Mouse (Mus musculus) heart, embryonic 15.5 days (tissue): ENCODE measurements around the gene E130308A19Rik. TPM values are rescaled to one million over a fixed set of nuclear protein-coding genes. Genes with fewer than 3 reads are reported as not detected.

Source experiments
- ATAC-seq: fragments of 200-750 bp; cut with Nextera tagmentation; replicated peaks from 2 replicates; pipeline ENCODE4 v1.8.0; 2017; ENCODE audit warnings: low read depth, moderate TSS enrichment; ENCODE audit not compliant: insufficient number of reproducible peaks, insufficient read depth, low FRiP score
- H3K27ac ChIP-seq: fragments of 300-500 bp; sonication (generic); 2 replicates; pipeline ENCODE4 v1.5.1; 2015; ENCODE audit warnings: mild to moderate bottlenecking, inconsistent platforms
- H3K27me3 ChIP-seq: fragments of 300-500 bp; sonication (generic); 2 replicates; pipeline ENCODE4 v1.6.1; 2015; ENCODE audit warnings: inconsistent platforms
- H3K36me3 ChIP-seq: fragments of 300-500 bp; sonication (generic); 2 replicates; pipeline ENCODE4 v1.6.1; 2015; ENCODE audit warnings: mild to moderate bottlenecking, inconsistent platforms
- H3K4me1 ChIP-seq: fragments of 300-500 bp; sonication (generic); replicated peaks from 2 replicates; pipeline ENCODE4 v1.6.1; 2015; ENCODE audit warnings: inconsistent platforms
- H3K4me2 ChIP-seq: fragments of 300-500 bp; sonication (generic); 2 replicates; pipeline ENCODE4 v1.6.1; 2015; ENCODE audit warnings: inconsistent platforms, mild to moderate bottlenecking, moderate library complexity
- H3K4me3 ChIP-seq: fragments of 300-500 bp; sonication (generic); 2 replicates; pipeline ENCODE4 v1.5.1; 2015; ENCODE audit warnings: mild to moderate bottlenecking, inconsistent platforms
- H3K9ac ChIP-seq: fragments of 300-500 bp; sonication (generic); 2 replicates; pipeline ENCODE4 v1.6.1; 2015; ENCODE audit warnings: mild to moderate bottlenecking, inconsistent platforms
- H3K9me3 ChIP-seq: fragments of 300-500 bp; sonication (generic); replicated peaks from 2 replicates; pipeline ENCODE4 v1.6.1; 2016; ENCODE audit warnings: inconsistent platforms
- WGBS: fragments of 180-500 bp; shearing (Covaris S2); methylation state at CpG from one replicate; pipeline ENCODE4 v1.1.7; 2015; ENCODE audit warnings: mixed read lengths; 5-methylcytosine and 5-hydroxymethylcytosine counted together
- polyA plus RNA-seq: library from polyadenylated mRNA; unstranded; fragments of >200 nt; fragmentation: Nextera tagmentation; extraction: Ambion mirVana; gene quantifications from 2 replicates; pipeline ENCODE4 v1.2.1, GENCODE M21; 2015

The E130308A19Rik gene
- polyA plus RNA-seq, 1 experiment from 2014 or later: 17.3 TPM

GRCm38 (mm10) chr4:59604892-59605291 lies 21.1 kb upstream of the E130308A19Rik start:
- Histone ChIP-seq H3K36me3 (peaks cover 11% of the 10 kb centered on the region; the same call in 1 of the 2 replicates), H3K4me2 (no peak overlapping the region), H3K27ac (no peak overlapping the region), H3K9ac (no peak overlapping the region), H3K27me3 (no peaks in the 10 kb centered on the region), H3K4me1 (no peaks in the 10 kb centered on the region), H3K4me3 (no peak overlapping the region), H3K9me3 (no peaks in the 10 kb centered on the region)
- ATAC-seq: no peak
- 79% methylated on average over 3 of the region's 3 CpGs for WGBS

DNA sequence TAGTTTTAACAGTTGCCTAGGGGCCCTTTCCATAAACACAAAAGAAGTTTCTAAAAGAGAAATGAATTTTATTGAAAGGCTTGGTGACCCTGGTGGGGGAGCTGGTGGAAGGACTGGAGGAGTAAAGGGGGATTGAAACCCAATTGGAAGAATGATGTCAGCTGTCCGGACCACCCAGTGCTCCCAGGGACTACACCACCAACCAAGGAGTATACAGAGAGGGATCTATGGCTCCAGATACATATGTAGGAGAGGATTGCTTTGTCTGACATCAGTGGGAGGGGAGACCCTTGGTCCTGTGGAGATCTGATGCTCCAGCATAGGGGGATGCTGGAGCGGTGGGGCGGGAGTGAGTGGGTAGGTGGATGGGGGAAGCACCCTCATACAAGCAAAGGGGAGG lies 20.5 kb upstream of the E130308A19Rik start:
- no peak for ATAC-seq
- no peak overlapping the region for H3K9ac ChIP-seq
- H3K4me3 ChIP-seq: no peak overlapping the region
- peaks cover 12% of the 10 kb centered on the region; the same call in 1 of the 2 replicates for H3K36me3 ChIP-seq
- H3K27ac ChIP-seq: no peak overlapping the region
- no peaks in the 10 kb centered on the region for H3K9me3 ChIP-seq
- H3K27me3 ChIP-seq: no peaks in the 10 kb centered on the region
- no peak overlapping the region for H3K4me2 ChIP-seq
- WGBS: 90% methylated on average over 3 of the region's 3 CpGs
- no peaks in the 10 kb centered on the region for H3K4me1 ChIP-seq

- no peak for ATAC-seq
- no peak overlapping the region for H3K27ac ChIP-seq
- H3K4me1 ChIP-seq: no peaks in the 10 kb centered on the region
- peaks cover 20% of the 10 kb centered on the region for H3K36me3 ChIP-seq
- WGBS: 74% methylated on average over 3 of the region's 3 CpGs
- H3K4me3 ChIP-seq: no peak overlapping the region
- no peak overlapping the region for H3K9ac ChIP-seq
- H3K9me3 ChIP-seq: no peaks in the 10 kb centered on the region
- H3K4me2 ChIP-seq: no peak overlapping the region
- no peaks in the 10 kb centered on the region for H3K27me3 ChIP-seq
Observed at GRCm38 (mm10) chr4:59610411-59610810, 15.6 kb upstream of the E130308A19Rik start.

DNA sequence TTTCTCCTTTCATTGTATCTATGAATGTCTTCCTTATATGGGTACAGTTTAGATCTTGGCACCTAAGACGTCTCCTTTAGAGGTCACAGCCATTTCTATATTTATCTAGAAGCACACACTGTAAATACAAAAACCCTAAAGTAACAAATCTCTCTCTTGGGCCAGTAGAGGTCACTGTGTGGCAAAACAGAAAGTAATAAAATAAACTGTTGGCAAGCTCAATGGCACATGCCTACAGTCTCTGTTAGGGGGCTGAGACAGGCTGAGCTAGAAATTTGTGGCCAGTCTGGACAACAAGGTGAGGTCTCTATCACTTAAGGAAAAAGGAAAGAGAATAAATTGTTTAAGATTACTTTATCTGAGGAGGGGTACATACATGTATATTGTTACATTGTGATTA lies 11.0 kb upstream of the E130308A19Rik start:
- Histone ChIP-seq H3K27me3 (no peaks in the 10 kb centered on the region), H3K9ac (no peak overlapping the region), H3K4me3 (no peak overlapping the region), H3K4me2 (no peak overlapping the region), H3K36me3 (peaks cover 25% of the 10 kb centered on the region), H3K27ac (0 out of 2 replicates have a peak overlapping the region, but pooled peaks have one; percentile 21), H3K9me3 (no peaks in the 10 kb centered on the region), H3K4me1 (no peaks in the 10 kb centered on the region)
- ATAC-seq: peak; percentile 4; the same call in 1 of the 2 replicates
- 13% methylated on average over 1 of the region's 1 CpGs for WGBS

GRCm38 (mm10) chr4:59619611-59620245 lies 6.3 kb upstream of the E130308A19Rik start:
- H3K27me3 ChIP-seq: no peaks in the 10 kb centered on the region
- H3K9ac ChIP-seq: no peak overlapping the region
- no peak overlapping the region for H3K27ac ChIP-seq
- no peak overlapping the region for H3K4me3 ChIP-seq
- H3K4me2 ChIP-seq: no peak overlapping the region
- H3K36me3 ChIP-seq: peaks cover 10% of the 10 kb centered on the region; the same call in 1 of the 2 replicates
- ATAC-seq: no peak
- 83% methylated on average over 5 of the region's 5 CpGs for WGBS
- H3K9me3 ChIP-seq: no peaks in the 10 kb centered on the region
- no peaks in the 10 kb centered on the region for H3K4me1 ChIP-seq

- peaks cover 19% of the 10 kb centered on the region for H3K4me1 ChIP-seq
- peak overlapping the region; percentile 75 for H3K4me2 ChIP-seq
- peak overlapping the region; percentile 99 for H3K4me3 ChIP-seq
- H3K27me3 ChIP-seq: no peaks in the 10 kb centered on the region
- ATAC-seq: no peak
- 2% methylated on average over 18 of the region's 18 CpGs for WGBS
- H3K36me3 ChIP-seq: no peaks in the 10 kb centered on the region
- H3K27ac ChIP-seq: peak overlapping the region; percentile 90
- peak overlapping the region; percentile 88 for H3K9ac ChIP-seq
- H3K9me3 ChIP-seq: no peaks in the 10 kb centered on the region
Observed at GRCm38 (mm10) chr4:59625676-59625997, 374 bp upstream of the E130308A19Rik start.

- no peaks in the 10 kb centered on the region for H3K27me3 ChIP-seq
- no peak overlapping the region for H3K9ac ChIP-seq
- no peak overlapping the region for H3K4me2 ChIP-seq
- no peaks in the 10 kb centered on the region for H3K36me3 ChIP-seq
- H3K4me1 ChIP-seq: peaks cover 21% of the 10 kb centered on the region
- ATAC-seq: no peak
- H3K27ac ChIP-seq: no peak overlapping the region
- no peak overlapping the region for H3K4me3 ChIP-seq
- WGBS: 48% methylated on average over 4 of the region's 4 CpGs
- H3K9me3 ChIP-seq: no peaks in the 10 kb centered on the region
Observed at GRCm38 (mm10) chr4:59628255-59628654, 2.2 kb downstream of the E130308A19Rik start.

DNA sequence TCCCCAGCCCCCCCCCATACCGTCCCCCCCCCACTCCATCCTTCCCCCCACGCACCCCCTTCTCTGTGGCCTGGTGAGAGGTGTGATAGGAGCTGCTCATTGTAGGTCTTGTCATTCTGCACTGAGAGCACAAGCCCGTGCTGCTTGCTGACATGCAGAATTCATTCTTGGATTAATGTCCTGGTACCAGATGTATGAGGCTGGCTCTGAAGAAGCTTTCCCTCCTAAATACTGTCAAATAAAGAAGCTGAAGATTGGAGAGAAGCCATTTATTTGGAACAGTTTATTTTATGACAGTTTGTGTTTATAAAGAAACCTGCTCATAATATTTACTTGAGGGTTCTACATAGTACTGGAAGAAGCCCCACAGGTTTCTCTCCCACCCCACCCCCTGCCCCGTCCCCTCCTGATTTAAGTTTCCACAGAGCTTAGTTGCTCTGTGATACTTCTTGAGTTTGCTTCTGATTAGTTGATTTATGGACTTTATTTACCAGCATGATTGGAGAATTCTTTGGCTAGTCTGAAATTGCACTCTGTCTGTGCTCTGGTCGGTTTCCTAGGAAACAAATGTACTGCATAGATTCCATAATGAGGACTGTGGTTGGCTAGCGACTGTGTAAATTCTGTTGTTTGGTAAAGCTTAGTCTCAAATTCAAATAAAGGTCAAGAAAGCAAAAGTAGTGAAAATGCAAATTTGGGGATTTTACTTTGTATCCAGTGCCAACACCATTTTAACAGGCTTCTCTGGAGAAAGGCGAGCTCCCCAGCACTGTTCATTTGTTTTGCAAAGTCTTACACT lies 3.3 kb downstream of the E130308A19Rik start:
- H3K27ac ChIP-seq: no peak overlapping the region
- no peaks in the 10 kb centered on the region for H3K9me3 ChIP-seq
- ATAC-seq: no peak
- H3K4me3 ChIP-seq: no peak overlapping the region
- H3K4me2 ChIP-seq: no peak overlapping the region
- H3K4me1 ChIP-seq: peaks cover 22% of the 10 kb centered on the region
- H3K27me3 ChIP-seq: no peaks in the 10 kb centered on the region
- H3K9ac ChIP-seq: no peak overlapping the region
- no peaks in the 10 kb centered on the region for H3K36me3 ChIP-seq
- WGBS: 39% methylated on average over 7 of the region's 7 CpGs

GRCm38 (mm10) chr4:59630122-59630521 lies 4.1 kb downstream of the E130308A19Rik start:
- Histone ChIP-seq H3K27ac (no peak overlapping the region), H3K9ac (no peak overlapping the region), H3K27me3 (no peaks in the 10 kb centered on the region), H3K4me2 (no peak overlapping the region), H3K4me3 (no peak overlapping the region), H3K9me3 (no peaks in the 10 kb centered on the region), H3K4me1 (peaks cover 25% of the 10 kb centered on the region), H3K36me3 (no peaks in the 10 kb centered on the region)
- ATAC-seq: no peak
- WGBS: 47% methylated on average over 9 of the region's 9 CpGs

DNA sequence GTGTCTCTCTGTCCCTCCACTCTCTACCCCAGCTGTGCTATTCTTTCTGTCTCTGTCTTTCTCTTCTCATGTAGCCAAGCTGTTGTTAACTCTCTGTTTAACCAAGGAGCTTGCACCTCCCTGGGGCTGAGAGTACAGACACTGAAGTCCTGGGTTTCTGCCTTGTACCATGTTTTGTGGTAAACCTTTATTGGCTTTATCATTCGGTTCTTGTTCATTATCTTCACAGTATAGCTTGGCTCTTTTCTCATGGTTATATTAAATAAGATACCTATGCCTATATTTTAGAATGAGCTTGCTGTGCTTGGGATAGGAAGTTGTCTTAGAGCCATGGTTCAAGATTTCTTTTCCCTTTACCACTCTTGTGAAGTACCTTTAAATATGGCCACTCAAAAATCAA lies 8.5 kb downstream of the E130308A19Rik start:
- H3K36me3 ChIP-seq: no peaks in the 10 kb centered on the region
- 82% methylated on average over 1 of the region's 1 CpGs for WGBS
- H3K27ac ChIP-seq: no peak overlapping the region
- H3K27me3 ChIP-seq: no peaks in the 10 kb centered on the region
- H3K4me2 ChIP-seq: no peak overlapping the region
- H3K4me1 ChIP-seq: peaks cover 25% of the 10 kb centered on the region
- H3K9ac ChIP-seq: no peak overlapping the region
- H3K9me3 ChIP-seq: no peaks in the 10 kb centered on the region
- no peak for ATAC-seq
- no peak overlapping the region for H3K4me3 ChIP-seq

GRCm38 (mm10) chr4:59639163-59639562 lies 13.2 kb downstream of the E130308A19Rik start:
- no peak for ATAC-seq

DNA sequence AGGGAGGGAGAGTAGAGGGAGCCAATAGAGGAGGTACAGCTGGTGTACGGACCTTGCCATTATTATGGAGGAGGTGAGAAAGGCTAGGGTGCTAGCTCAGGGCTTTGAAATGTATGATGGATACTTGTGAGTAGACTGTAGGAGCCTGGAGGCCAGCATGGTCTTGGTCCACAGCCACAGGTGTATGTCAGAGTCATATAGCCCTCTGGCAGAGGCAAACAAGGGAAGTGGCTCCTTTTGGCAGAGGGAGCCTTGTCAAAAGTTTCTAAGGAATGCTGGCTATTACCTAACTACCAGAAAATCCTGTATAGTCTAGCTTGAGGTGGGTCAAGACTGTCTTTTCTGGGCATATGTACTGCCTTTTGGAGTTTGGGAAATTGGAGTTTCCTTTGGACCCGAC lies 14.7 kb downstream of the E130308A19Rik start:
- H3K4me1 ChIP-seq: peaks cover 28% of the 10 kb centered on the region
- no peak overlapping the region for H3K4me2 ChIP-seq
- H3K36me3 ChIP-seq: no peaks in the 10 kb centered on the region
- no peaks in the 10 kb centered on the region for H3K27me3 ChIP-seq
- no peak overlapping the region for H3K27ac ChIP-seq
- no peak overlapping the region for H3K9ac ChIP-seq
- no peaks in the 10 kb centered on the region for H3K9me3 ChIP-seq
- H3K4me3 ChIP-seq: no peak overlapping the region
- ATAC-seq: no peak
- WGBS: 73% methylated on average over 2 of the region's 2 CpGs

More at GRCm38 (mm10) chr4:59639163-59639562, 13.2 kb downstream of the E130308A19Rik start:
- Histone ChIP-seq H3K4me3 (no peak overlapping the region), H3K9ac (peak overlapping the region; percentile 21; the same call in 1 of the 2 replicates), H3K4me1 (peaks cover 33% of the 10 kb centered on the region), H3K36me3 (no peaks in the 10 kb centered on the region), H3K27ac (peak overlapping the region; percentile 71), H3K4me2 (no peak overlapping the region), H3K9me3 (no peaks in the 10 kb centered on the region), H3K27me3 (no peaks in the 10 kb centered on the region)
